Mouse (Mus musculus) left cerebral cortex, adult 11 months (tissue): ENCODE results near the gene Chchd1.

Experiments
- DNase-seq: peaks from one replicate; pipeline ENCODE4 v3.0.0; 2022; ENCODE audit warnings: low spot score

Gene Chchd1

DNA sequence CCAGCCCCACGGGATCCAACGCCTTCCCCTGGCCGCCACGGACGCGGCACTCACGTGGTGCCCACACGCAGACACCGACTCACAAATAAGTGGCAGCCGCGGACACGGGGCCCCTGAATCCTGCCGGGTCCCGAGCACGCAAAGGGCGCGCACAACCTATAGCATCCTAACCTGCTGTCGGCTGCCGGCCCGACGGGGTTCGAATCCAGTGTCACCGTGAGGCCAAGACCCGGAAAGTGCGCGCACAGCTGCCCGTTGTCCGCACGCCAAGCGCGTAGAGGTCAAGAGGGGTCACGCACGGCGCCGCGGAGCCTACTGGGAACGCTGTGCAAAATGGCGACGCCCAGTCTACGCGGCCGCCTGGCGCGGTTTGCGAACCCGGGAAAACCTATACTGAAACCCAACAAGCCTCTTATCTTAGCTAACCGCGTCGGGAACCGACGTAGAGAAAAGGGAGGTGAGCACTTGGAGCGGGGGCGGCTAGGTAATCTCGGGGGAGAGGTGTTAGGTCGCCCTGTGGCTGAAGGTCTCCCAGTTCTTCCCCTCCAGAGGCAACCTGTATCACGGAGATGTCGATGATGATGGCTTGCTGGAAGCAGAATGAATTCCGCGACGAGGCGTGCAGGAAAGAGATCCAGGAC, at the start of gene Chchd1:
Chchd1 (plus strand) TSS at position 266 of the 641 bp plus-strand sequence.
- DNase-seq = peak; percentile 85

DNA sequence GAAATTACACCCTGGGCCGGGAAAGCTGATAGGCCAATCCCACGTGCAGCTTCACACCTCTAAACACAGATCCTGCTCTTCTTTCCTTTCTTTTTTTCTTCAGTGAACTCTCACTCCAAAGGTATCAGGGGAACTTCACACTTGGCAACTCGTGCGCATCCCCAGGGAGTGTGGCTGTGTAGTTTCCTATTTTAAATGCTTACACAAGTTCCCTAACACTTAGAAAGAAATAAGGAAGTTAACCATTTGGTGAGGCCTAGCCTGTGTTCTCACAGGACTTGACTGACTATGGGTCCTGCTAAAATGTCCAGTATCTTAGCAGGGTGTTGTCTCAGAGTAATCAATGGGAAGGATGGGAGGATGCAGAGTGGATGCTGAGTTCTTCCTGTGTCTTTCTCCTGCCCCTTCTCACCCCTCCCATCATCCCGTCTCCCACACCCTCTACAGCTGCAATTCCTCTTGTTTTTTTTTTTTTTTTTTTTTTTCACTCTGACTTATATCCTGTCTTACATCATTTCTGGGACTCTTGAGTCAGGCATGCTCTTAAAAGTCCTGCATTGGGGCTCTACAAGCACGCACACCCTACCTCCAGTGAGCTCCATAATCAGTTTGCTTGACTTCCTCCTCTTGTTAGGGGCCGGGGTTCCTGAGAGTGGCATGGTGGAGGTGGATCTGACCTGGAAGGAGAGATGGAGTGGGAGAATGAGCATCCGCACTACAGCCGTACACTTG, 48.0 kb upstream of the Chchd1 start:
- no peak for DNase-seq

DNA sequence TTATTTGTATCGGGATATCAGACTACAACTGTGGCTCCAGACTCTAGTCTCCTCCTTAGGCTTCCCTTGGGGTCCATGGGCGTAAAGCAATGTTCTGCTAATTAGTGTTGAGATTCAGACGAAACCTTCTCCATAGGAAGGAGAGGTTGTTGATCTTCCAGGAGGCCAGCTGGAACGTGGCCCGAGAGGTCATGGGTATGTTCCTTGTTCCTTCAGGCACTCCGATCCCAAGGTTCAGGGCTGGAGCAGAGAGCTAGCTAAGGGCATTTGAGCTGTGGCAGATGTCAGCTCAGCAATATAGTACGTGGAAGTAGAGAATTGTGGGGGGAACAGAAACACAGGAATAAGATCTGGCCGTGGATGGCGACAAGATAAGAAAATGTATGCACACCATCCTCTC, 47.1 kb upstream of the Chchd1 start:
- no peak for DNase-seq

DNA sequence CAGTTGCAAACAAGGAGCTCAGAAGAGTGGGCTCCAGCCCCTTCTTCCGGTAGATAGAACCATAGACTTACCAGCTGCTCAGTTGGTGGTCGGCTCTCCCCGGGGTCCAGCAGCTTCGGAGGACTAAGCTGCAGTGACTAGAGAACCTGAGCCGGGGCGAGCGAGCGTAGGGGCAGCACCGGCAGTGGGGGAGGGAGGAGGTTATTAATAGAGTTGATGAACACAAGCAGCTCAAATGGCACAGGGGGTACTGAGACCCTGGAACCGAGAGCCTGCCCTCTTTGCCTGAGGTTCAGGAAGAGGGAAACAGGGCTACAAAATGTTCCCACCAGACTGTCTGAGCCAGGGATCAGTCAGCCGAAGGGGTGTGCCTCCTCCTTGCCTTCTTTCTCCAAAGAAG, 46.4 kb upstream of the Chchd1 start, which contains the start of gene Myoz1:
Myoz1 (minus strand) TSS at position 180 of the 400 bp plus-strand sequence.
- DNase-seq = no peak

DNA sequence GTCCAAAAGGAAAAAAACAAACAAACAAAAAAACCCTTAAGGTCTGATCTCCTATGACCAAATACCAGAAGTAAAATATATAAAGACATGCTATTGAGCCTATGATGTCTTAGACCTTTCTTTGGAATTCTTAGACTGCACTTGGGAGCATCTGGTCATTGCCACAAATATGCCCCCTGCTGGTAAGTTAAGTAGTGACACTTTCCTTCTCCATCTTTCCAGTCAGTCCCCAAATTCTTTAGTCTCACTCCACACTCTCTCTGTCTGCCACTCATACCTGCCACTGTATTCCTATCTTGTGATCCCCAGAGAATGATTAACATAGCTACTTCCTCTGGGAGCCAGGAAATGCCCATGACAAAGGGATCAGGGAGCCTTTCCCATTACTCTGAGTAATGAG, 44.5 kb upstream of the Chchd1 start:
- peak; percentile 51 for DNase-seq

DNA sequence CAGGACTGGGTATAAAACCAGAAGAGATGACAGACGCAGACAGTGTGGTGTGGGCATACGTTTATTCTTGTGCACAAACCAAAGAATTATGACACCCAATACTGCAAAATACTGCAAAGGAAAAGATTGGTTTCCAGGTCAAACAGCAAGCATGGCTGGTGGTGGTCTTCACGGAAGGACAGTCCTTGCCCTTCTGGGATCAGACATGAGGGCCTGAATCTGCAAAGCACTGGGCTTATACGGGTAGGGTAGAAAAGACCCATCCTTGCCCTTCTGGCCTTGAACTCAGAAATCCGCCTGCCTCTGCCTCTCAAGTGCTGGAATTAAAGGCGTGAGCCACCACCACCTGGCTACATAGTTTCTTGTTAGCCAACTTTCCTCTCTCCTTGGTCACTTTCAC, 43.9 kb upstream of the Chchd1 start:
- no peak for DNase-seq

DNA sequence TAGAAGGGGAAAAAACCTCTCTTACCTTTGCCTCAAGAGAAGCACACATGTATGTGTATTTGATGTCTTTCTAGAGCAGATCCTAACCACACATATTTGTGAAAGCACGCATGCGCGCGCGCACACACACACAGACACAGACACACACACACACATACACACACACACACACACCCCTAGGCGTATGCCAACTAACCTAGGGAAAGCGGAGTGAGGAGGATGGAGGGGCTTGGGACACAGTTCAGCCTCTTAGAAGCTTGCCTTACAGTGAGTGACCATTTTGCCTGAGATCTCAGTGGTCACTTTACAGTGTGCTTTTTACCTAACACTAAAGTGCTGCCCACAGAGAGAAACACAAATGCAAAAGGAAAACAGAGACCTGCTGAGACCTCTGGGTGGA, 43.1 kb upstream of the Chchd1 start:
- no peak for DNase-seq

DNA sequence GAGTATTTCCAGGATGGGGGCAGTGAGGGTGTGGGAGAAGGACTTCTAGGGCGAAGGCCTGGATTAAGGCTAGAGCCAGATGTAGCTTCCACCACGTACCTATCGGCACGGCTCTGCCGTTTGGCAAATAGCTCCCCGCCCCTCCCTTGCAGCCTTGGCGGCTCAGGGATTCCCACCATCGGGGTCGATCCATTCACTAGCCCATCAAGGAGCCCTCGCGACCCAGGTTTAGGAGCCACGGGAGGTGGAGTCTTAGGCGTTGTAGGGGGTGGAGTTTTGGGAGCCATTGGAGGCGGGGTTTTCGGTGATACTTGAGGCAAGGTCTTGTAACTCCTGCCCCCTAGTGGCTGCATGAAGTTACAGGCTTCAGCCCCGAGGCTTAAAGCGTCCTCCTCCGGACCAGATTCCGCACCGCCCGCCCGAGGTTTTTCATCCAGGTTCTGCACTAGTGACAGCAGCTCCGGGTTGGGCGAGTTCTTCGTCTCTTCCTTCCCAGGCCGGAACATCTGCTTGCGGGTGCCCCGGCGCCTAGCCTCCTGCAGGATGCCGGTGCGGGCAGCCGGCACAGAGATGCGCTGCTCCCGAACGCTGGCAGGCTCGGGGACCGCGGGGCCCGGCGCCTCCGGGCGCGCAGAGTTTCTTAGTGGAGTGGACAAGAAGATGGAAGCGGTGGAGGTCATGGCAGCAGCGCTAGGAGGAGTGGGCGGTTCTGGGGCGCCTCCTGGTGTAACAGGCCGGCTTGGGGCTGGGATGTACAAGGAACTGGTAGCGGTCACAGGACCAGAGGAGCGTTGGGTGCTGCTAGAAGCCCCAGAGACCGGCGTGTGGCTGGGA, 41.8 kb upstream of the Chchd1 start:
- DNase-seq = peak; percentile 92

DNA sequence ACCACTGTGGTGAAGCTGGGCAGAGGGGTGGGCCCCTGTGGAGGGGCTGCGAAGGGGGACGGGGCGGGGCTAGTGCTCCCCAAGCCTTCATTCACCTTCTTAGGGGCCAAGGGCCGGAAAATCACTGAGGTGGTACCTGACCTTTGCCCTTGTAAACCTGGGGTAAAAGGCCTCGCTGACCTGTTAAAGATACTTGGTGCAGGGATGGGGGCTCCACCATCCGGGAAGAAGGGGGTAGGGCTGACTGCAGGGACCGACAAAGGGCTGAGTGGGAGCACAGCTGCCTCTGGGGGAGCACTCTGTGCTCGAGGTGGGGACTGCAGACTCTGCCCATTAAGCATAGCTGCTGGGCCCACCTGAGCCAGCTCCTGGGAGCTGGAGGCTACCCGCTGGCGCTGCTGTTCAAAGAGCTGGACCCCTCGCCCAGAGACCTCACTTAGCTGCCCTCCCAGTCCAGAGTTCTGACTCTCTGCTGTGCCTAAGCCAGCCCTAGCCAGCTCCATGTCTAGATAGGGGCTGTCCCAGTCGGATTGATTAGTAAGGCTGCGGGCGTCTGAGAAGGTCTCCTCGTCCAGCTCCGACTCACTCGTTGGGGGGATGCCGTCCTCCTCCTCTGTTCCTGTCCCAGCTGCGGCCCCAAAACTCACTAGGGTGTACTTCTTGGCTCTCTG, 41.0 kb upstream of the Chchd1 start:
- no peak for DNase-seq

DNA sequence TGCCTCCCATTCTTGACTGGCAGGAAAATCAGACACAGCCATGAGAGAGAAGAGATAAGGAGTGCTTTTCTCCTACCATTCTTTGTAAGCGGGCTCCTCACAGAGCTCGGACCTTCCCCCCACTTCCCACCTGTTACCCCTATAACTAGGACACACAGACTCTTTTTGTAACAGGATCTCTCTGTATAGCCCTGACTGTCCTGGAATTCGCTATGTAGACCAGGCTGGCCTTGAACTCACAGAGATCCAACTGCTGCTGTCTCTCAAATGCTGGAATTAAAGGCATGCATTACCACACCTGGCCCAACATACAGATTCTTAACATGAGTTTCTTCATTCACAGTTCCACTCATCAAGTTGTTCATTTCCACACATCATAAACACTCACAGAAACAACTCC, 40.1 kb upstream of the Chchd1 start:
- DNase-seq = no peak

DNA sequence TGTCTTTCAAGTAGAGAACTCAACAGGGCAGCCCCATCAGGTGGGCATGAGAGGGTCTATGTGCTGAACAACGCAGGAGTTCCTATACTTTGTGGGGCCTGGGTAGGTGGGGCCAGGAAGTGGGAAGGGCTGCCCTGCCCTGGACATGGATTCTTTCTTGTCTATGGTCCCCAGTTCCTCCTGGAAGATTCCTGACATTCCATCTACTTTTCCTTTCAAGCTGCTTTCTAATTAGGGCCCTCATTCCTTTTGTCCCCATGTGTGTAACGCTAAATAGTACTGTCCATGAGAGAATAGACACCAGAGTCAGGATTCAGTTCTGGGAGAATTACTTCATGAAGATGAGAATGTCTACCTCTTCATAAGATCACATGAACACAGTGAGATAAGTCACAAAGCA, 39.2 kb upstream of the Chchd1 start:
- DNase-seq = no peak

DNA sequence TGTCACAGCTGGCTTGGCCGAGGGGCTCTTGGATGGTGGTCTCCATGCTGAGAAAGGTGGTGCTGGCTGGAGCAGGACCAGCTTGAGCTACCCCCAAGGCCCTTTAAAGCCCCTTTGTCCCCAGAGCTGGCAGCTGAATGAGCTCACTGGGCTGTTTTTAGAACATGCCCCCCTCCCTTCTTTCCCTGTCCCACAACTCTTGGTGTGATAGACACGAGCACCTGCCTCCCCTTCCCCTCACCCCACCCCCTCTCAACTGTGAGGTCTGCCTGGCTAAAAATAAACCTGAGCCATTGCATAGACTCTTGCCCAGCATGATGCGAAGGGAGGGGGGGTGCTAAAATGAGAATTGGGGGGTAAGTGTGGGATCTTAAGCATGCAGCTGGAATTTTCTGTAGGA, 38.4 kb upstream of the Chchd1 start:
- no peak for DNase-seq

DNA sequence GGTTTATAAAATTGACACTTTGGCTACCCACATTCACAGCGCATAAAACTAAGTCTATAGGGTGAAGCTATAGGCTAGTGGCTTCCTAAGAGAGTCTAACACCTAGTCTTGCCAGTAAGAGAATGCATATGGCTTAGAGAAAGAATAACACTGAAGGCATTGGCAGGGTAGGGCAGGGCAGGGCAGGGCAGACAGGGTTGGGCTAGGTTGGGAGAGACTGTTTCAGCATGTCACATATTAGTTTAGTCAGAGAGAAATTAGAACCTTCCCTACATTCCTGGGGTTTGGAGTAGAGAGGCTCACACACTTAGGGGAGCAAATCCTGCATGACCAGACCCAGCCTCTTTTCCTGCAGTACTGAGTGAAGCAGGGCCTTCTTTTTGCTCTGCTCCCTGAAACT, 35.3 kb upstream of the Chchd1 start:
- no peak for DNase-seq

DNA sequence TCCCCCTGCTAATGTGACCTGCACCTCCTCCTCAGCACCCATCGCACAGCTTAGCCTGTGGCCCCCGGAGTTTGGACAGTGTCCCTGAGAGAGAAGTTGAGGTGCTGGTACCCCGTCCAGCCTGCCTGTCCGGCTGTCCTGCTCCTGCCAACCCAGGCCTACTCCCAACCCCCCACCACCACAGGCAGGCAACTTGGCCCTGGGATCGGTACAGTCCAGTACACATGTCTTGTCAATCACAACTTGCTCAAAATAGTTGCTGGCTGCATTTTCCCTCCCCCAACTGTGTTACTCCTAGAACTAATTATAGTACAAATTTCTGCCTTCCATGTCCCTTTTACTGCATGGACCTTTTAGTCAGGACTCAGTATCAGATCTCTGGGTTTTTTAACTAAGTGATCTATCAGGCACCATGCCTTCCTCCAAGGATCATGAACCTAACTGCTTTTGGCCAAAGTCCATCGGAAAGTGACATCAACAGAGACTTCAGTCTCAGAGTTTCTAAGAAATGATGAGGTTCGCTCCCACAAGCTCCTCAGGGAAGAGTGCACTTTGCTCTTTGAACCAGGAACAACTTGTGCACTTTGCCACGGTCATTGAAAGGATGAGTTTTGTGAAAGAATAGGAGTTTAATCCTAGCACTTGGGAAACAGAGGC, 34.5 kb upstream of the Chchd1 start, which contains the start of gene Synpo2l:
Synpo2l (minus strand) TSS at position 201 of the 657 bp plus-strand sequence.
- no peak for DNase-seq

DNA sequence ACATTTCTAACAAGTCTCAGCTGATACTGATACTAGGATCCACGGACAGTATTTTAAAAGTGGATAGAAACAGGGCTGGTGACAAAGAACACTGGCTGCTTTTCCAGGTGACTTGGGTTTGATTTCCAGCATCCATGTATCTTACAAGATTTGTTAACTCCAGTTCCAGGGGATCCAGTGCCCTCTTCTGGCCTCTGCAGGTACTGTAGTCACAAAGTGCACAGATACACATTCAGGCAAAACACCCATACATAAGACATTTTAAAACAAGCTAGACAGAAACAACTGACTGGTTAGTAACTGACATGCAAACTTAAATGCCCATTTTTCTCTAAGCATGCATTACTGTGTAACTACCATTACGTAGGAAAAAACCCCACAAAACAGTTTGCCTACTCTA, 29.8 kb upstream of the Chchd1 start:
- DNase-seq = no peak

DNA sequence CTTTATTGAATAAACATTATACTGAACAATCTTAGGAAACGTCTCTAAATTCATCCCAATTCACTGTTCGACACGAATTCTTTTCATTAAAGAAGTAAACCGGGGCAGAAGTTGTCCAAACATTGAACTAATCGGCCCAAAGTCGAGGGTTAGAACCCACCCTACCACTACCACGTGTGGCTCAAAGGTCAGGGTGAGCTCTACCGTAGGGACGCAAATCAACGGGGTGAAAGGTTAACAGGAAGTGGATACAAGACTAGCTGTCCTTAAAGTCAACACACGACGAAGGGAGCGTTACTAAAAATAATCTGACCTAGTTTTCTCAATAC, 29.1 kb upstream of the Chchd1 start:
- peak; percentile 62 for DNase-seq

DNA sequence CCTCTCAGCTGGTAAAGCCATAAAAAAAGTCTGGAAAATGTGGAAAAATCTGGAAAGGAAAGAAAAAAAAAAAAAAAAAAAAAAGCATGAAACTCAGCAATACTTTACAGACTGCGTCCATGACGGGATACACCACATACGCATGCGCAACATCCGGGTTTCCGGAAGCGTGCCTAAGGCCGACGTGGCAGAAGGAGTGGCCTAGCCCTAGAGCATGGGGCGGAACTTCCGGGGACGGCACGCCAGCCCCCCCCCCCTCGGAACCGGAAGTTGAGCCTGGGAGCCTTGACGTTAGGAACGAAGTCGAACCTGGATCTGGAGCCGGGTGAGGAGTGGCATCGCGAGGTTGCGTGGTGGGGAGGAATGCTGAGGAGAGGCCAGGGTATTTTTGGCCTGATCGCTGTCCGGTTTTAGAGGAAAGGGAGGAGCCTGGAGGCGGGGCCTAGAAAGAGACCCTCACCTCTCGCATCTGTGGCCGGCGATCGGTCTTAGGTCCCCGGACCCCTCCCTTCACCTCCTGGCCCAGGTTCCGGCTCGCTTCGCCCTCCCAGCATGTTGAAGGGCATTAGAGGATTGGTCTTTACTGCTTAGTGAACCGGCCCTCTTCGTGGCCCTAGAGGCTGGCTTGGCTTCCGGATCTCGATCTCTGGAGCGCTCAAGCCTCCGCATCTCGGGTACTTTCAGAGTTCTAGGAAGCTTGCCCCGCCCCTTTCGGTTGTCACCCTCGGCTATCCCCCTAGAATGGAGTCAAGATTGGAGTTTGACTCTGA, 28.6 kb upstream of the Chchd1 start, which contains the start of gene Sec24c:
Sec24c (plus strand) TSS at position 245 of the 770 bp plus-strand sequence.
- DNase-seq = peak; percentile 87

DNA sequence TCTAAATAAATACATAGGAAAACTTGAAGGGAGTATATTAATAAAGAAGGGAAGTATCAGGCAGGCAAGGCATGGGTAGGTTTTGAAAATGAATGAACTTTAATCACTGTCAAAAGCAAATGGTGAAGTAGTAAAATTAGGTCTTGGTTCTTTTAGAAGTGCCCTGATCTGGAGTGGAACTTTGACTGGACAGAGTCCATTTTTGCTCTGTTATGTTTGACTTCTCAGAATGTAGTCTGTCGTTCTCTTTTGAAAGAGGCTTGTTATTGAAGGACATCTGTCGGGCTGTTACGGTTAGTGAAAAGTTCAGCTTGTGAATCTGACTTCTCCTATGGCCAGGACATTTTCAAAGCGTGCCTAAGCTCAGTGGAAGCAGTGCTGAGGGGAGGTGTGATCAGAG, 24.9 kb upstream of the Chchd1 start:
- no peak for DNase-seq

DNA sequence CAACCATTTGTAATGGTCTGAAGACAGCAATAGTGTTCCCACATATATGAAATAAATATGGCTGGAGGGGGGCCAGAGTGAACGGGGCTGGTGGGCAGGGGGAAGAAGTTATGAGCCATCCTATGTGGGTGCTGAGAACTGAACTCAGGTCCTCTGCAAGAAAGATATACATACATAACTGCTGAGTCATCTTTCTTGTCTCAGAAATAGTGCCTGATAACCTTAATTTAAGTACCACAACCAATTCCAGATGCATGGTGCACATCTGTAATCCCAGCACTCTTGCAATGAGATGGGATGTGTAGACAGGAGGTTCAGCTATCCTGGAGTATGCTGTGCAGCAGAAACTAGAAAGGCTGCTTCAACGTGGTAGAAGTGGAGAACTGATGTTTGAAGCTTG, 21.1 kb upstream of the Chchd1 start:
- DNase-seq = no peak

DNA sequence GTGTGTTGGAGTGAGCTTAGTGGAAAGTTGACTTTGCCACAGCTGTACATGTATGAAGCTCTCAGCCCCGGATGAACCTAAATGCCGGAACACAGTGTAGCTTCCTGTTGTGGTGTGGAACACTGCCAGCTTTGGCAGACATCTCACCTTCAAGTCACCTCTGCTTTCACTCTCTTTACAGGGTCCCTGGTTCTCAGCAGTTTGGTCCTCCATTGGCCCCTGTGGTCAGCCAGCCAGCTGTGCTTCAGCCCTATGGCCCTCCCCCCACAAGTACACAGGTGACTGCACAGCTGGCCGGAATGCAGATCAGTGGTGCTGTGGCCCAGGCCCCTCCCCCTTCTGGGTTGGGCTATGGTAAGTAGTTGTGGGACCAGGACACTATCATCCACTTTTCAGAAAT, 20.3 kb upstream of the Chchd1 start:
- DNase-seq = no peak

DNA sequence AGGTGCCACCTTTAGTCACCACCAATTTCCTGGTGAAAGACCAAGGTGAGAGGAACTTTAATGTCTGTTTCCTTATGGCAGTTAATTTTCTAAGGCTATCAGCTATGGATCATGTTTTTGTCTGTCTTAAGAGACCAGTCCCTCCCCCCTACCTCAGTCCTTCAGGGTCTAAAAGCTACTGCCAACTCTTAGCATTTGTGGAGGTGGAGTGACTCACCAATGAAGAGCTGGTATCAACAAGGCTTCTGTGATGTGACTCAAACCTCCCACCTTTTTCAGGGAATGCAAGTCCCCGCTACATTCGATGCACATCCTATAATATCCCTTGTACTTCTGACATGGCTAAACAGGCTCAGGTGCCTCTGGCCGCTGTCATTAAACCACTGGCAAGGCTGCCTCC, 16.2 kb upstream of the Chchd1 start:
- no peak for DNase-seq
